Mouse (Mus musculus) lung, embryonic 15.5 days (tissue): ENCODE measurements around the gene Cyp3a57. TPM values are rescaled to one million over a fixed set of nuclear protein-coding genes. Genes with fewer than 3 reads are reported as not detected.

Source experiments
- ATAC-seq: fragments of 200-750 bp; cut with Nextera tagmentation; 2 replicates; pipeline ENCODE4 v1.8.0; 2017; ENCODE audit warnings: moderate number of reproducible peaks, borderline replicate concordance; ENCODE audit not compliant: low FRiP score, low TSS enrichment; ENCODE audit errors: extremely low read depth
- H3K27ac ChIP-seq: fragments of 300-500 bp; sonication (generic); 2 replicates; pipeline ENCODE4 v1.5.1; 2015; ENCODE audit warnings: moderate library complexity, mild to moderate bottlenecking, inconsistent platforms
- H3K27me3 ChIP-seq: fragments of 300-500 bp; sonication (generic); 2 replicates; pipeline ENCODE4 v1.6.1; 2015; ENCODE audit warnings: inconsistent platforms
- H3K36me3 ChIP-seq: fragments of 300-500 bp; sonication (generic); 2 replicates; pipeline ENCODE4 v1.6.1; 2015; ENCODE audit warnings: inconsistent platforms
- H3K4me1 ChIP-seq: fragments of 300-500 bp; sonication (generic); 2 replicates; pipeline ENCODE4 v1.6.1; 2015; ENCODE audit warnings: inconsistent platforms
- H3K4me2 ChIP-seq: fragments of 300-500 bp; sonication (generic); 2 replicates; pipeline ENCODE4 v1.6.1; 2015; ENCODE audit warnings: inconsistent platforms, mild to moderate bottlenecking, moderate library complexity
- H3K4me3 ChIP-seq: fragments of 300-500 bp; sonication (generic); 2 replicates; pipeline ENCODE4 v1.5.1; 2015; ENCODE audit warnings: mild to moderate bottlenecking, inconsistent platforms
- H3K9ac ChIP-seq: fragments of 300-500 bp; sonication (generic); 2 replicates; pipeline ENCODE4 v1.6.1; 2015; ENCODE audit warnings: inconsistent platforms
- H3K9me3 ChIP-seq: fragments of 300-500 bp; sonication (generic); 2 replicates; pipeline ENCODE4 v1.6.1; 2016; ENCODE audit warnings: inconsistent platforms
- WGBS: fragments of 180-500 bp; shearing (Covaris S2); methylation state at CpG from one replicate; pipeline ENCODE4 v1.1.7; 2015; 5-methylcytosine and 5-hydroxymethylcytosine counted together
- polyA plus RNA-seq: library from polyadenylated mRNA; unstranded; fragments of >200 nt; fragmentation: Nextera tagmentation; extraction: Ambion mirVana; gene quantifications from 2 replicates; pipeline ENCODE4 v1.2.1, GENCODE M21; 2015

Cyp3a57 gene
- polyA plus RNA-seq, 1 experiment from 2014 or later = not detected

- no peak for ATAC-seq
- Histone ChIP-seq H3K4me2 (no peak overlapping the region), H3K4me1 (no peaks in the 10 kb centered on the region), H3K9me3 (no peaks in the 10 kb centered on the region), H3K4me3 (no peak overlapping the region), H3K27me3 (no peaks in the 10 kb centered on the region), H3K9ac (no peak overlapping the region), H3K36me3 (no peaks in the 10 kb centered on the region), H3K27ac (no peak overlapping the region)
Measured at GRCm38 (mm10) chr5:145431004-145431403, 85.9 kb downstream of the Cyp3a57 start.

GRCm38 (mm10) chr5:145433688-145434087, 88.6 kb downstream of the Cyp3a57 start:
- no peaks in the 10 kb centered on the region for H3K36me3 ChIP-seq

More at GRCm38 (mm10) chr5:145433688-145434087, 88.6 kb downstream of the Cyp3a57 start:
- Histone ChIP-seq H3K9me3 (no peaks in the 10 kb centered on the region), H3K4me3 (no peak overlapping the region), H3K4me1 (no peaks in the 10 kb centered on the region), H3K27ac (no peak overlapping the region), H3K4me2 (no peak overlapping the region), H3K27me3 (no peaks in the 10 kb centered on the region), H3K9ac (no peak overlapping the region)
- WGBS = 55% methylated on average over 1 of the region's 1 CpGs
- ATAC-seq = no peak

Other genes starting within 250 kb of the Cyp3a57 start
- gene Arpc1b, start 231.1 kb upstream of the Cyp3a57 start, polyA plus RNA-seq = 359 and 378 TPM in 2 replicates
- gene Pdap1, start 205.0 kb upstream of the Cyp3a57 start, polyA plus RNA-seq = 79.2 and 81.1 TPM in 2 replicates
- 187 and 190 TPM in 2 replicates for gene Bud31, start 204.9 kb upstream of the Cyp3a57 start, polyA plus RNA-seq
- 15.6 and 16.9 TPM in 2 replicates for gene Ptcd1, start 178.2 kb upstream of the Cyp3a57 start, polyA plus RNA-seq
- gene Cpsf4, start 178.1 kb upstream of the Cyp3a57 start, polyA plus RNA-seq = 55.0 and 56.2 TPM in 2 replicates
- gene Atp5j2, start 153.2 kb upstream of the Cyp3a57 start, polyA plus RNA-seq = 691 and 724 TPM in 2 replicates
- 7.6 and 9.8 TPM in 2 replicates for gene Zkscan14, start 143.4 kb upstream of the Cyp3a57 start, polyA plus RNA-seq
- 12.4 and 14.1 TPM in 2 replicates for gene Zkscan5, start 140.7 kb upstream of the Cyp3a57 start, polyA plus RNA-seq
- gene Zfp655, start 113.6 kb upstream of the Cyp3a57 start, polyA plus RNA-seq = 30.3 and 32.2 TPM in 2 replicates
- gene Zscan25, start 64.8 kb upstream of the Cyp3a57 start, polyA plus RNA-seq = 0.47 and 0.58 TPM in 2 replicates
- gene Cyp3a16, start 124.4 kb downstream of the Cyp3a57 start, polyA plus RNA-seq = not detected in 2 replicates
- not detected in 2 replicates for gene Cyp3a41b, start 239.5 kb downstream of the Cyp3a57 start, polyA plus RNA-seq